Mouse (Mus musculus) liver, postnatal 0 days (tissue): Measurements from ENCODE around the gene Fpgs. TPM values are rescaled to one million over a fixed set of nuclear protein-coding genes. Genes with fewer than 3 reads are reported as not detected.

Experiments used
- ATAC-seq: fragments of 200-750 bp; cut with Nextera tagmentation; 2 replicates; pipeline ENCODE4 v1.8.0; 2017; ENCODE audit warnings: mild to moderate bottlenecking, moderate library complexity
- DNase-seq: peaks from one replicate; pipeline ENCODE4 v3.0.0-alpha.2; 2016
- H3K27ac ChIP-seq: fragments of 300-500 bp; sonication (generic); 2 replicates; pipeline ENCODE4 v1.5.1; 2014; ENCODE audit warnings: antibody characterized with exemption, moderate library complexity, mild to moderate bottlenecking, low read depth
- H3K27me3 ChIP-seq: fragments of 300-500 bp; sonication (generic); 2 replicates; pipeline ENCODE4 v1.6.1; 2014; ENCODE audit warnings: low read length, control low read depth, mixed read lengths; ENCODE audit not compliant: insufficient read depth
- H3K36me3 ChIP-seq: fragments of 300-500 bp; sonication (generic); replicated peaks from 2 replicates; pipeline ENCODE4 v1.6.1; 2014; ENCODE audit warnings: mild to moderate bottlenecking, control low read depth, low read length, moderate library complexity, mixed read lengths; ENCODE audit not compliant: insufficient read depth
- H3K4me1 ChIP-seq: fragments of 300-500 bp; sonication (generic); 2 replicates; pipeline ENCODE4 v1.6.1; 2014; ENCODE audit warnings: antibody characterized with exemption, mild to moderate bottlenecking, control low read depth; ENCODE audit not compliant: insufficient read depth
- H3K4me2 ChIP-seq: fragments of 300-500 bp; sonication (generic); 2 replicates; pipeline ENCODE4 v1.6.1; 2014; ENCODE audit warnings: low read depth, mild to moderate bottlenecking, low read length, moderate library complexity, mixed read lengths
- H3K4me3 ChIP-seq: fragments of 300-500 bp; sonication (generic); 2 replicates; pipeline ENCODE4 v1.5.1; 2014; ENCODE audit warnings: low read depth, low read length
- H3K9ac ChIP-seq: fragments of 300-500 bp; sonication (generic); replicated peaks from 2 replicates; pipeline ENCODE4 v1.6.1; 2014; ENCODE audit warnings: mild to moderate bottlenecking, moderate library complexity
- H3K9me3 ChIP-seq: fragments of 300-500 bp; sonication (generic); 2 replicates; pipeline ENCODE4 v1.6.1; 2016; ENCODE audit warnings: mild to moderate bottlenecking, control low read depth, low read length, mixed read lengths
- CTCF ChIP-seq: sonication (generic); IDR thresholded peaks from 2 replicates; pipeline ENCODE4 v1.5.1; 2016; ENCODE audit warnings: antibody characterized with exemption, low read depth
- EP300 ChIP-seq: IDR thresholded peaks from 2 replicates; pipeline ENCODE4 v1.6.1; 2016; ENCODE audit warnings: antibody characterized with exemption, low read depth, mild to moderate bottlenecking
- WGBS: fragments of 180-500 bp; shearing (Covaris S2); extraction: QIAGEN DNeasy Blood & Tissue Kit; methylation state at CpG from one replicate; pipeline ENCODE4 v1.1.7; 2014; ENCODE audit not compliant: insufficient replicate concordance; 5-methylcytosine and 5-hydroxymethylcytosine counted together
- polyA plus RNA-seq: library from polyadenylated mRNA; unstranded; fragments of >200 nt; fragmentation: Nextera tagmentation; extraction: Ambion mirVana; gene quantifications from 2 replicates; pipeline ENCODE4 v1.2.1, GENCODE M21; 2015

Fpgs gene
- polyA plus RNA-seq, 1 experiment from 2014 or later: 95.9 TPM

- no peaks in the 10 kb centered on the region for H3K27me3 ChIP-seq
- no peak for ATAC-seq
- H3K4me2 ChIP-seq: no peak overlapping the region
- no peak overlapping the region for H3K27ac ChIP-seq
- no peak overlapping the region for H3K4me3 ChIP-seq
- TF ChIP-seq CTCF (no peak), EP300 (no peak)
- no peak for DNase-seq
- H3K4me1 ChIP-seq: peaks cover 10% of the 10 kb centered on the region
- peaks cover 45% of the 10 kb centered on the region for H3K36me3 ChIP-seq
- no peaks in the 10 kb centered on the region for H3K9me3 ChIP-seq
- H3K9ac ChIP-seq: no peak overlapping the region
- 81% methylated on average over 8 of the region's 8 CpGs for WGBS
Observed at GRCm38 (mm10) chr2:32687562-32687961, 16.4 kb downstream of the Fpgs start.

DNA sequence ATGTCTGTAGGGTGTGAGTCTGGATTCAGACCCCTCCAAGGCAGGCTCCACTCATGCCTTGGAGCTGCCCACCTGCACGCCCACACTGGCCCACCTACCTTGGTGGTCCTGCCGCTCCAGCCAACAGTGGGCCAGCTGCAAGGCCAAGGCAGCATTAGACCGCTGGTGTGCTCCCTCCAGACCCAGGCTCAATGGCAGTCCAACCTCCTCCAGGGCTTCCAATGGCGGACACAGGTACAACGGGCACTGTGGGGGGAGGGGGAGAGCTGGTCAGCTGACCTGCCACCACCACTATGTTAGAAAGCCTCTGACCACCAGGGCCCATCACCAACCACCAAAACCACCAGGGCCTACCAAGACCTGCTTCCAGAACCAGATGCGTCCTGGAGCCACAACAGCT, 17.3 kb downstream of the Fpgs start:
- 83% methylated on average over 4 of the region's 6 CpGs for WGBS
- no peak for DNase-seq
- Histone ChIP-seq H3K4me1 (peaks cover 3% of the 10 kb centered on the region; the same call in 1 of the 2 replicates), H3K36me3 (peaks cover 52% of the 10 kb centered on the region), H3K9ac (no peak overlapping the region), H3K27ac (no peak overlapping the region), H3K9me3 (no peaks in the 10 kb centered on the region), H3K4me2 (no peak overlapping the region), H3K27me3 (no peaks in the 10 kb centered on the region), H3K4me3 (no peak overlapping the region)
- TF ChIP-seq EP300 (no peak), CTCF (no peak)
- no peak for ATAC-seq

- Histone ChIP-seq H3K27me3 (no peaks in the 10 kb centered on the region), H3K4me1 (0 out of 2 replicates have a peak, but pooled peaks cover 3% of the 10 kb centered on the region), H3K9me3 (no peaks in the 10 kb centered on the region), H3K4me3 (no peak overlapping the region), H3K4me2 (no peak overlapping the region), H3K9ac (no peak overlapping the region), H3K36me3 (peaks cover 54% of the 10 kb centered on the region), H3K27ac (no peak overlapping the region)
- DNase-seq (no peak), ATAC-seq (no peak)
- 87% methylated on average over 3 of the region's 3 CpGs for WGBS
- TF ChIP-seq EP300 (no peak), CTCF (no peak)
Observed at GRCm38 (mm10) chr2:32685807-32686206, 18.1 kb downstream of the Fpgs start.

GRCm38 (mm10) chr2:32684681-32685428, 19.1 kb downstream of the Fpgs start:
- Histone ChIP-seq H3K9ac (no peak overlapping the region), H3K4me2 (no peak overlapping the region)

DNA sequence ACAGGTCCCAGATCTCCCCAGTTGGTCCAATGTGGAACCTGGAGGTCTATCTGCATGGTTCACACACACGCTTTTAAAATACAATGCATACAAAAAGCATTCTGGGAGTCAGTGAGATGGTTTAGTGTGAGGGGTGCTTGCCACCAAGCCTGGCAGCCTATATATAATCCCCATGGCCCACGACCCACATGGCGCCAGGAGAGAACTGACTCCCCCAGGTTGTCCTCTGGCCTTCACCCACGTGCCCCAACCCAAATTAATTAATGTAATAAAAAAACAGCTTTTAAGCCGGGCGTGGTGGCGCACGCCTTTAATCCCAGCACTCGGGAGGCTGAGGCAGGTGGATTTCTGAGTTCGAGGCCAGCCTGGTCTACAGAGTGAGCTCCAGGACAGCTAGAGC, 20.2 kb downstream of the Fpgs start:
- Histone ChIP-seq H3K4me2 (no peak overlapping the region), H3K9ac (no peak overlapping the region), H3K27me3 (no peaks in the 10 kb centered on the region), H3K4me3 (no peak overlapping the region), H3K9me3 (no peaks in the 10 kb centered on the region), H3K36me3 (peaks cover 54% of the 10 kb centered on the region), H3K27ac (no peak overlapping the region), H3K4me1 (no peaks in the 10 kb centered on the region)
- DNase-seq (no peak), ATAC-seq (no peak)
- TF ChIP-seq CTCF (no peak), EP300 (no peak)
- WGBS: 86% methylated on average over 10 of the region's 10 CpGs

More at GRCm38 (mm10) chr2:32684681-32685428, 19.1 kb downstream of the Fpgs start:
- Histone ChIP-seq H3K9me3 (no peaks in the 10 kb centered on the region), H3K4me3 (no peak overlapping the region), H3K36me3 (peaks cover 54% of the 10 kb centered on the region), H3K27ac (no peak overlapping the region), H3K27me3 (no peaks in the 10 kb centered on the region), H3K4me1 (no peaks in the 10 kb centered on the region)
- 83% methylated on average over 15 of the region's 15 CpGs for WGBS
- TF ChIP-seq EP300 (no peak), CTCF (no peak)
- no peak for DNase-seq
- ATAC-seq: no peak

GRCm38 (mm10) chr2:32682721-32683417, 21.1 kb downstream of the Fpgs start:
- Histone ChIP-seq H3K27me3 (no peaks in the 10 kb centered on the region), H3K36me3 (peaks cover 48% of the 10 kb centered on the region), H3K27ac (no peak overlapping the region), H3K4me3 (no peak overlapping the region), H3K9me3 (no peaks in the 10 kb centered on the region), H3K4me1 (no peaks in the 10 kb centered on the region), H3K9ac (no peak overlapping the region), H3K4me2 (no peak overlapping the region)
- ATAC-seq (no peak), DNase-seq (no peak)
- TF ChIP-seq EP300 (no peak), CTCF (no peak)
- 81% methylated on average over 14 of the region's 14 CpGs for WGBS
